Mouse (Mus musculus) ES-E14 (cell line): Measurements from ENCODE around the gene Gm10273.

ENCODE experiments used
- CHD2 ChIP-seq: IDR thresholded peaks from 2 replicates; pipeline ENCODE4 v1.6.1; 2014; ENCODE audit warnings: mild to moderate bottlenecking, low read depth, low read length, inconsistent platforms
- HCFC1 ChIP-seq: IDR thresholded peaks from 2 replicates; pipeline ENCODE4 v1.6.1; 2012; ENCODE audit warnings: low read length, inconsistent platforms, borderline replicate concordance; ENCODE audit not compliant: insufficient read depth
- MAFK ChIP-seq: IDR thresholded peaks from 2 replicates; pipeline ENCODE4 v1.6.1; 2014; ENCODE audit warnings: mild to moderate bottlenecking, low read depth, low read length, inconsistent platforms; ENCODE audit not compliant: insufficient read depth
- ZC3H11A ChIP-seq: IDR thresholded peaks from 2 replicates; pipeline ENCODE4 v1.6.1; 2012; ENCODE audit warnings: low read depth, mild to moderate bottlenecking, inconsistent platforms, low read length, borderline replicate concordance
- ZNF384 ChIP-seq: IDR thresholded peaks from 2 replicates; pipeline ENCODE4 v1.6.1; 2012; ENCODE audit warnings: low read depth, low read length, inconsistent platforms

- TF ChIP-seq ZNF384 (no peak), ZC3H11A (no peak), MAFK (no peak), CHD2 (no peak), HCFC1 (no peak)
Measured at GRCm38 (mm10) chr10:59346560-59346959, 48.9 kb upstream of the Gm10273 start.
